Mouse (Mus musculus) retina, embryonic 14.5 days (tissue): ENCODE measurements around the gene Aspa.
"Not testable (repeated sequence)": the region's sequence is repeated elsewhere in the genome, so short reads cannot be mapped to it uniquely, and the experiment has no call there.

Source experiments
- DNase-seq: peaks from one replicate; pipeline ENCODE4 v3.0.0-alpha.2; 2015; ENCODE audit warnings: low spot score

Gene Aspa

GRCm38 (mm10) chr11:73329442-73329841 is at the start of gene Aspa, which contains the start of the genes Gm49340 and Spata22:
Gene Aspa, minus strand, starts transcription at chr11:73329596.
Gene Gm49340, plus strand, starts transcription at chr11:73329741.
Gene Spata22, plus strand, starts transcription at chr11:73329741.
- no peak for DNase-seq

DNA sequence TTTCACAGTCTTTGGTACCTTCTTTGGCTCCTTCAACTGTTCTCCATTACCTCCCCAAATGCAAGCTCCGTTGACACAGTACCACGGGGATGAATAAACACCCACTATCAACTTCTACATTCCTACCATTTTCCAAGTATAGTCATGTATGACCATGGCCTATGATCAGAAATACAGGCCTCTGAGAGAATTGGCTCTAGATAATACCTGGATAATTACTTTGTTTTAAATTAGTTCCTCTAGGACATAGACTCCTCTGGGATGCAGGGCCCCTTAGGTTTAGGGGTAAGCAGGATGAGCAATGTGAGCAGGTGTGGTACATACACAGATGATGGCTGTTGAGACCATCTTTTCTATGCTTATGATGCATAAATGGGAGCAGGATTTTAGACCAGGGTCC is 41.5 kb upstream of the Aspa start, which contains the start of gene Olfr376:
TSS of gene Olfr376 (plus strand) at position 301 of the 400 bp plus-strand sequence.
- no peak for DNase-seq

- no peak for DNase-seq
Observed at GRCm38 (mm10) chr11:73350483-73350882, 21.1 kb upstream of the Aspa start, which contains the start of gene Olfr20. Gene Olfr20, plus strand, starts transcription at chr11:73350783.

GRCm38 (mm10) chr11:73336919-73337318 is 7.5 kb upstream of the Aspa start:
- DNase-seq: no peak

- no peak for DNase-seq
Observed at GRCm38 (mm10) chr11:73333357-73333756, 4.0 kb upstream of the Aspa start.

DNA sequence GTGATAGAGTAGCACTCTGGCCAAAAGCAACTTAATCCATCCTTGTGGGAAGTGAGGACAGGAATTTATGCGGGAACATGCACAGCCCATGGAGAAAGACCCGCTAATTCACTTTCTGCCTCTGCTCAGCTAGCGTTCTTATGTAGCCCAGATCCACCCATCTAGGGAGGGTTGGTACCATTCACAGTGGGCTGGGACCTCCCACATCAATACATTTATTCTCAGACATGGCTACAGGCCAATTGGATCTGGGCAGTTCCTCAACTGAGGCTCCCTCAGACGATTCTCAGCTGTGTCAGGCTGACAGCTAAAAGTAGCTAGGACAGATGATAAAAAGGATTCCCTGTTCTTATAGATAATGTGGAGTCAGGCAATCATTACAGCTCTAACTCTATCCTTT is 2.0 kb downstream of the Aspa start:
- DNase-seq: no peak

GRCm38 (mm10) chr11:73326485-73326886 is 2.9 kb downstream of the Aspa start:
- DNase-seq: no peak

- DNase-seq: no peak
Observed at GRCm38 (mm10) chr11:73323906-73324830, 5.2 kb downstream of the Aspa start.

DNA sequence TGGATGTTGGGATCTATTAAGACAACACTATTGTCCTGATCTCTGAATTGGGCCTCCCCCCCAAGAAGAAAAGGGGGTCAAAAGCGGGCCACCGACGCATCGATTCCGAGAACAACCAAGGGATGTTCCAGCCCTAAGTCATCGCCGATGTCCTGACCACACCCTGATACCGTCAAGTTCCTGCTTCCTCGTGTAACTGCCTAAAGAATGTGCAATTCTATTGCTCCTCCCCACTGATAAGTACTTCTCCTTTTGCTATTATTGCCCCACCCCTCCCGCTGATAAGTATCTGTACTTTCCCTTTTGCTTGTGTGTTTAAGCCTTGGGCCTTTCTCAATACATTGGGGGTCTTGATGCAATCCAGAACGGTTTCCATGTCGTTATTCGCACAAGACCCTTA is 8.3 kb downstream of the Aspa start:
- not testable (repeated sequence) for DNase-seq

DNA sequence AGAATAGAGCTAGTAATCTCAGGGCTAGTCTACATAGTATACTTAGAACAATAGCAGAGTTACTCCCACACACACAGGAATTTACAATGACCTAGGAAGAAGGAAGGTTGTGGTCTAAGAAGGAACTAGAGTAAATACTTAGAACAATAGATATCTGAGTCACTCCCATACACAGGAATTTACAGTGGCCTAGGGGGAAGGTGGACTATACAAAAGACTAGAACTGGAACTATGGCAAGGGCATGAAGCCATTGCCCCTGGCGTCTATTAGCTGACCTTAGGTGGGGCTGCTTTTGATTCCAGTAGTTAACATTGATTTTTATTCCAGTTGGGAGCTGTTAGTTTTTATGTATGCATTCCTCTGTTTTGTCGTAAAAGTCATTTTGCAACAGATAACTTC is 10.8 kb downstream of the Aspa start:
- not testable (repeated sequence) for DNase-seq

DNA sequence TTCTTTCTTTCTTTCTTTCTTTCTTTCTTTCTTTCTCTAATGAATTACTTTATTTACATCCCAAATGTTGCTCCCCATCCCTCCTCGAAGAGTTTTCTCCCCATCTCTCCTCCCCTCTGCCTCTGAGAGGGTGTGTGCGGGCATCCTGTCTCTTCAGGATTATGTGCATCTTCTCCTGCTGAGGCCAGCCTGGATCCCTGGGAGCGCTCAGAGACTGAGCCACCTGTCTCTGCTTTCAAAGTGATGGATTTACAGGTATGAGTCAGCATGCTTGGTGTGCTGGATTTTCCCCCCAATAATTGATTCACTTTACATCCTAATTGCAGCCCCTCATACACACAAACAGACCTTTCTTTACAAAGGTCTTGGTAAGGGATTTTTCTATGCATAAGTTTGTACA is 13.4 kb downstream of the Aspa start:
- DNase-seq: no peak

DNA sequence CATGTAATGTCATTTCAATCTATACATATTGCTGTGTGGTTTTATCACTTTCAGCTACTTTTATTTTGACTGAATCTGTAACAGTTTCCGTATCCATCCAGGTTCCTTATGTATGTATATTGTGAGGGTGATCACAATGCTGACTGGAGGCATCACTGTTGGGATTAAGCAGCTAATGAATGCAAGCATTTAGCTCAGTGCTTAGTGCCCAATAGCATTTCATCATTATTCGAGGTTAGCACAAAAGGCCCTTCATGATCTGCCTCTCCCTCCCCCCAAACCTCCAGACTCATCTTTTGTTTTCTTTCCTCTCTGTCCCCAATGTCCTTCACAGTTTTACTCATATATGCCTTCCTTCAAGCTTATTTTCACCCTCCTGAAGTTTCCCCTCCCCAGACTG is 26.3 kb downstream of the Aspa start:
- DNase-seq: no peak

DNA sequence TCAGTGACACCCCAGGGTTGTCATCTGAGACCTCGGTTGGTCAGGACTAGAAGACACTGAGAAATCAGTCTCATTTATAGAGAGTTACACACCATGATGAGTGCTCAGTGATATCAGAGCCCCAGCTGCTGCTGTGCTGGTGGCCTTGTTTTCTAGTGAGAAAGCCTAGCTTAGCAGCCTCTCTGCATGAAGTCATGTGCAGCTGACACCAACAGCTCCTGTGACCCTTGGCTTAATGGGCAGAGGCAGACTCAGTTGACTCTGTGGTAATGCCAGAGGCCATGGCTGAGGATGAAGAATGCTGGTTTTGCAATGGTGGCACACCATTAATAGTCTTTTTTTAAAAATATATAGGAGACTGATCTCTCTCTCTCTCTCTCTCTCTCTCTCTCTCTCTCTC is 39.8 kb downstream of the Aspa start:
- DNase-seq: no peak

DNA sequence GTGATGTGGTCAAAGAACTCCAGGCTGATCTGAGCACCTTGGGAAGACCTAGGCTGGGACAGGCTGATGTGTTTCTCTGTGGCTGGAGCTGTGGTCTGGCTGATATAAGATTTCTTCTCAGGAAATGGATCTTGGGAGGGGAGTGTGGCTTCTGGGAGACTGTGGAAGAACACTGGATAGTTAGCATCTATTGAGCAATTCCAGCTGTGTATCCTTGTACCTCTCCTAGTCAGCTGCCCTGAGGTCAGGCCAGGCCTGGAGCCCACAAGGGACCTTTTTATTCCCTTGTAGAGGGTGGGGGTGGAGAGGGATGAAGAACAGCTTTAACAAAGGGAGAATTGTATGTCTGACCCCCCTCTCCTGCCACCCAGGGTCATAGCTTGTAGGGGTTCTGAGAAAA is 45.0 kb downstream of the Aspa start:
- no peak for DNase-seq

DNA sequence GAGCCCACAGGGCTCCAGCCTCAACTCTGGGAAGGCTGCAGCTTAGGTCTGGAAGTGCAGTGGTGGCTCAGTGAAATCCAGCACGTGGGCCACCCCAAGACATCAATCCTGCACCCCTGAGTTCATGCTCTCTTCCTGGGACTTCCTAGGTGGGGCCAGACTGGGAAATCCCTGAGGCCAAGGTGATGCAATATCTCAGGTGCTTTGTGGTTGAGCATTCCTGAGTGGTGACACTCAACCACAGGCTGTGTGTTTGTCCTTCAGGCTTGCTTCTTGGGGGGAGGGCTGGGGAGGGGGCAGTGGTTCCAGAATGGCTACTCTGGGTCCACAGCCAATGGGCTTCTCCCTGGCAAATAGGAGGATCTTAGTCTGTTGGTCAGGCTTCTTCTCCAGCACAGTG is 45.5 kb downstream of the Aspa start:
- DNase-seq: no peak

DNA sequence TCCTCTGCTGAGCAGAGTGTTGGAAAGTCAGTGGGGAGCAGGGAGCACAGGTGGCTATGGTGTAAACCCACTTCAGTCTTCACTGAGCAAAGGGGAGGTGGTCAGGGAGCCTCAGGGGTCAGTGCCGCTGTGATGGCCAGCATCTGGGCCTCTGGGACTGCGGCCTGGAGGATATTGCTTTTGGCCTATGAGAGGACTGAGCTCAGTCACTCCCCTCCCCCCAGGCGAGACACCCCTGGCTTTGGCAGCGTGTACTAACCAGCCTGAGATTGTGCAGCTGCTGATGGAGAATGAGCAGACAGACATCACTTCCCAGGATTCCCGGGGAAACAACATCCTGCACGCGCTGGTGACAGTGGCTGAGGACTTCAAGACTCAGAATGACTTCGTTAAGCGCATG is 46.0 kb downstream of the Aspa start:
- DNase-seq: no peak

GRCm38 (mm10) chr11:73281528-73282027 is 47.8 kb downstream of the Aspa start:
- DNase-seq: peak; percentile 61

GRCm38 (mm10) chr11:73280710-73281109 is 48.7 kb downstream of the Aspa start:
- no peak for DNase-seq

DNA sequence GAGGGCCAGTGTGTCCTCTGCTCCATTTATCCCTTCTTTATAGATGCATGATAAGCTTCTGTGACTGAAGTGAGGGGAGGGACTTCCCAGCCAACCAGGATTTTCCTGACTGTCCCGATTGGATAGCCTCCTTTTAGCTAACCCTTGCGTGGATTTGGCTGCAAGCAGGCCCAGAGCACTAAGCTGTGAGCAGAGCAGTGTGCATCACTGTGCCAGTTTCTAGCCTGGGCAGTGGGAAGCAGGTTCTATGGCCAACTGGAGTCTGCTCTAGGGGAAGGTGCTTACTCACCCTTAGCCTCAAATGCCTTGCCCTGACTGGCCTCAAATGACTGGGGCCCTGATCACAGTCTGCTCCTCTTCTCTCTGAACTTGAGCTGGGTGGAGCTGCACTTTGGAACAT is 54.6 kb downstream of the Aspa start:
- DNase-seq: no peak

GRCm38 (mm10) chr11:73267267-73267666 is 62.1 kb downstream of the Aspa start, which contains the start of gene Trpv3:
Gene Trpv3, plus strand, starts transcription at chr11:73267388.
- DNase-seq: no peak

DNA sequence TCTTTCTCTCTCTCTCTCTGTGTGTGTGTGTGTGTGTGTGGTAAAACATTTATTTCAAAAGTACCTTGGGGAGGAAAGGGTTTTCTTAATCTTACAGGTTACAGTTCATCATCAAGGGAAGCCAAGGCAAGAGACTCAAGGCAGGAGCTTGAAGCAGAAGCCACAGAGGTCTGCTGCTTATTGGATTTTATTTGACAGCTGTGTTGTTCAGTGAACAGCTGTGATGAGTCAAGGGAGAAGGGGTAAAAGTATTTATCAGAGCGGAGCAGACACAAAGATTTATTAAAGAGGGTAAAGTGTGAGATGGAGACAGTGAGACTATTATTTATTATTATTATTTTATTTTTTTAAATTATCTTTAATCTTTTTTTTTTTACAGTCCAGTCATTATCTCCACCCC is 68.0 kb downstream of the Aspa start:
- no peak for DNase-seq

GRCm38 (mm10) chr11:73260457-73260856 is 68.9 kb downstream of the Aspa start:
- DNase-seq: no peak

DNA sequence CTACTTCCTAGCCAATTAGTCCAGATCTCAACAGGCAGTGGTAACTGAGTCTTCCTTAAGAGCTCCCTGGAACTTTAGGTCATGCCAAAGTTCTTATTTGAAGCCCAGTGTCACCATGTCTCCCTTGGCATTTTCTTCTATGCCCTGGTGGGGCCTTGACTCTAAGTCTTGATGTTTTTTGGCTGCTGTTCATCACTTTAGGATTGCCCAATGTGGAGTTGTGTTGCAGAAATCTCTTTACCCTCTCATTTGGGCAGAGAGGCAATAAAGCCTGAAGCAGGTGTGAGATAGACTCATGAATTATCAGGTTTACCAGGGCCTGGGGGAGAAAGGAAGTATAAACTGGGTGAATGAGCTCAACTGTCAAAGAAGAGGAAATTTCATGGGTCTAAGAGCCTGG is 70.7 kb downstream of the Aspa start:
- DNase-seq: no peak
